Mouse (Mus musculus): ENCODE results near the gene Syt1. TPM values are rescaled to one million over a fixed set of nuclear protein-coding genes. Genes with fewer than 3 reads are reported as not detected.

Syt1 gene
- total RNA-seq, 1 experiment: 0.58 TPM

DNA sequence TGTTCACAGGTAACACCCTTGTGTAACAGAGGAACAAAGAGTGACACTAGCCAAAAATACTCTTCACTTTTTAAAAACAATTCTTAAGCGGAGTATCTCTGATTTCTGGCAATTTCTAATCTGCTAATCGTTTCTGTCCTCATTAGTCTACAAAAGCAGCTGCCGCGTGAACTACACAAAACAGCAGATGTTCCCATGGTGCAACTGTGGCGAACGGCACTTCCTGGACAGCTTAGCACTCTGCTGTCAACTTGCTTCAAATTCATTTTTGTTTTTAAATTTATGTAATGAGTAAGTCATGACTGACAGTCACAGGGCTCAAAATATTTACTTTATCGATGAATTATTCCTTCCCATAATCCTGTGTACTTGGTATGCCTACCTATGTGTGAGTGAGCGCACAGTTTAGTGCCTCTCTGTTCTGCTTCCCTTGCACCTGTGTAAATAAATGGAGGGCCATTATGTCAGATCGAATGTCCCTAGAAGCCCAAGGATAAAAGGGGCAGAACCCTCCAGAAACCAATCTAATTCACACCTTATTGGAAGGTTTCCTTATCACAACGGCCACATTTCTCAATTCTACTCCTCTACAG, 73.8 kb downstream of the Syt1 start:
- H3K4me1 ChIP-seq (ENCODE audit: control insufficient read depth in 2 of 2, insufficient read depth in 2 of 2, low read length in 2 of 2, poor library complexity in 1 of 2): no peaks in the 10 kb centered on the region
- TF ChIP-seq HCFC1 (IDR thresholded peaks at IDR 0.05; ENCODE audit: borderline replicate concordance, insufficient read depth, low read length) (no peak), ZNF384 (IDR thresholded peaks at IDR 0.05; ENCODE audit: low read depth, low read length) (no peak), CHD2 (IDR thresholded peaks at IDR 0.05; ENCODE audit: low read depth, low read length) (no peak), MAFK (IDR thresholded peaks at IDR 0.05; ENCODE audit: insufficient read depth, low read depth, low read length) (no peak), ZC3H11A (IDR thresholded peaks at IDR 0.05; ENCODE audit: borderline replicate concordance, low read depth, low read length) (no peak)
- DNase-seq (ENCODE audit: low read depth, low spot score): no peak
- in situ Hi-C loops (cut with MboI; ENCODE audit: low sequenced_read_pairs in 2 of 2, unreplicated experiment in 2 of 2): no loop called here
- no peaks in the 10 kb centered on the region for H3K9me3 ChIP-seq (ENCODE audit: control insufficient read depth, insufficient read depth, low read depth, low read length)
- H3K4me3 ChIP-seq (ENCODE audit: insufficient read depth in 1 of 2, low read depth in 1 of 2, low read length in 2 of 2, poor library complexity in 1 of 2, severe bottlenecking in 1 of 2): no peak overlapping the region
- no peaks in the 10 kb centered on the region for H3K36me3 ChIP-seq (ENCODE audit: control insufficient read depth, insufficient read depth, low read length, poor library complexity, severe bottlenecking)
- no peak overlapping the region for H3K27ac ChIP-seq (ENCODE audit: insufficient read depth, low read depth, low read length, poor library complexity, severe bottlenecking)
- H3K9ac ChIP-seq (ENCODE audit: insufficient read depth, low read depth, low read length, poor library complexity, severe bottlenecking): no peak overlapping the region

DNA sequence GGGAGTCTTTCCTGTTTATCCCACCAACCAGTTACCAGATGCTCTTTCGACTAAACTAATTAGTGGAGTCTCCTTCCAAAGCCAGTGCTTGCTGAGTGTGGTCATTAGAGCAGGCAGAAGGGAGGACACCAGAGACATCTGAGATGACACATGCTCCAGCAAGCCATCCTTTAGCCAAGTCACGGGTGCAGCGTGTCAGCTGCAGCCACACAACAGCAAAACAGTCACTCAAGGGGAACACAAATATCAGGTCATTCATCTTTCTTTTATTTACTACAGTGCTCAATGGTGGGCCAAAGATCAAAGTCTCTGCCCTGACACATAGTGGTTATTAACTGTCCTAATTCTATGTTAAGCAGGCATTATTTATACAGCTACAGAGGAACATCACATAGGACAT, 80.5 kb downstream of the Syt1 start:
- Histone ChIP-seq H3K9me3 (ENCODE audit: control insufficient read depth, insufficient read depth, low read depth, low read length) (no peaks in the 10 kb centered on the region), H3K27ac (ENCODE audit: insufficient read depth, low read depth, low read length, poor library complexity, severe bottlenecking) (no peak overlapping the region), H3K4me3 (ENCODE audit: insufficient read depth in 1 of 2, low read depth in 1 of 2, low read length in 2 of 2, poor library complexity in 1 of 2, severe bottlenecking in 1 of 2) (no peak overlapping the region), H3K9ac (ENCODE audit: insufficient read depth, low read depth, low read length, poor library complexity, severe bottlenecking) (no peak overlapping the region), H3K4me1 (ENCODE audit: control insufficient read depth in 2 of 2, insufficient read depth in 2 of 2, low read length in 2 of 2, poor library complexity in 1 of 2) (no peaks in the 10 kb centered on the region), H3K36me3 (ENCODE audit: control insufficient read depth, insufficient read depth, low read length, poor library complexity, severe bottlenecking) (no peaks in the 10 kb centered on the region)
- TF ChIP-seq HCFC1 (IDR thresholded peaks at IDR 0.05; ENCODE audit: borderline replicate concordance, insufficient read depth, low read length) (no peak), ZNF384 (IDR thresholded peaks at IDR 0.05; ENCODE audit: low read depth, low read length) (no peak), ZC3H11A (IDR thresholded peaks at IDR 0.05; ENCODE audit: borderline replicate concordance, low read depth, low read length) (no peak), MAFK (IDR thresholded peaks at IDR 0.05; ENCODE audit: insufficient read depth, low read depth, low read length) (no peak), CHD2 (IDR thresholded peaks at IDR 0.05; ENCODE audit: low read depth, low read length) (no peak)
- DNase-seq (ENCODE audit: low read depth, low spot score): no peak
- in situ Hi-C loops (cut with MboI; ENCODE audit: low sequenced_read_pairs in 2 of 2, unreplicated experiment in 2 of 2): no loop called here

GRCm38 (mm10) chr10:108929676-108930075, 81.1 kb downstream of the Syt1 start:
- no peak for DNase-seq (ENCODE audit: low read depth, low spot score)
- H3K4me1 ChIP-seq (ENCODE audit: control insufficient read depth in 2 of 2, insufficient read depth in 2 of 2, low read length in 2 of 2, poor library complexity in 1 of 2): no peaks in the 10 kb centered on the region
- H3K36me3 ChIP-seq (ENCODE audit: control insufficient read depth, insufficient read depth, low read length, poor library complexity, severe bottlenecking): no peaks in the 10 kb centered on the region
- TF ChIP-seq HCFC1 (IDR thresholded peaks at IDR 0.05; ENCODE audit: borderline replicate concordance, insufficient read depth, low read length) (no peak), ZNF384 (IDR thresholded peaks at IDR 0.05; ENCODE audit: low read depth, low read length) (no peak), CHD2 (IDR thresholded peaks at IDR 0.05; ENCODE audit: low read depth, low read length) (no peak), ZC3H11A (IDR thresholded peaks at IDR 0.05; ENCODE audit: borderline replicate concordance, low read depth, low read length) (no peak), MAFK (IDR thresholded peaks at IDR 0.05; ENCODE audit: insufficient read depth, low read depth, low read length) (no peak)
- no peak overlapping the region for H3K4me3 ChIP-seq (ENCODE audit: insufficient read depth in 1 of 2, low read depth in 1 of 2, low read length in 2 of 2, poor library complexity in 1 of 2, severe bottlenecking in 1 of 2)
- H3K27ac ChIP-seq (ENCODE audit: insufficient read depth, low read depth, low read length, poor library complexity, severe bottlenecking): no peak overlapping the region
- no peak overlapping the region for H3K9ac ChIP-seq (ENCODE audit: insufficient read depth, low read depth, low read length, poor library complexity, severe bottlenecking)
- in situ Hi-C loops (cut with MboI; ENCODE audit: low sequenced_read_pairs in 2 of 2, unreplicated experiment in 2 of 2): no loop called here
- no peaks in the 10 kb centered on the region for H3K9me3 ChIP-seq (ENCODE audit: control insufficient read depth, insufficient read depth, low read depth, low read length)

- Histone ChIP-seq H3K36me3 (ENCODE audit: control insufficient read depth, insufficient read depth, low read length, poor library complexity, severe bottlenecking) (no peaks in the 10 kb centered on the region), H3K4me3 (ENCODE audit: insufficient read depth in 1 of 2, low read depth in 1 of 2, low read length in 2 of 2, poor library complexity in 1 of 2, severe bottlenecking in 1 of 2) (no peak overlapping the region)
These were observed 105.5 kb downstream of the Syt1 start for GRCm38 (mm10) chr10:108905264-108905663.

More at GRCm38 (mm10) chr10:108905264-108905663, 105.5 kb downstream of the Syt1 start:
- in situ Hi-C loops (cut with MboI; ENCODE audit: low sequenced_read_pairs in 2 of 2, unreplicated experiment in 2 of 2): no loop called here
- TF ChIP-seq ZNF384 (IDR thresholded peaks at IDR 0.05; ENCODE audit: low read depth, low read length): no peak
- TF ChIP-seq ZC3H11A (IDR thresholded peaks at IDR 0.05; ENCODE audit: borderline replicate concordance, low read depth, low read length): no peak
- TF ChIP-seq CHD2 (IDR thresholded peaks at IDR 0.05; ENCODE audit: low read depth, low read length): no peak
- TF ChIP-seq HCFC1 (IDR thresholded peaks at IDR 0.05; ENCODE audit: borderline replicate concordance, insufficient read depth, low read length): no peak
- TF ChIP-seq MAFK (IDR thresholded peaks at IDR 0.05; ENCODE audit: insufficient read depth, low read depth, low read length): no peak
- Histone ChIP-seq H3K27ac (ENCODE audit: insufficient read depth, low read depth, low read length, poor library complexity, severe bottlenecking) (no peak overlapping the region), H3K9me3 (ENCODE audit: control insufficient read depth, insufficient read depth, low read depth, low read length) (no peaks in the 10 kb centered on the region), H3K4me1 (ENCODE audit: control insufficient read depth in 2 of 2, insufficient read depth in 2 of 2, low read length in 2 of 2, poor library complexity in 1 of 2) (no peaks in the 10 kb centered on the region), H3K9ac (ENCODE audit: insufficient read depth, low read depth, low read length, poor library complexity, severe bottlenecking) (no peak overlapping the region)
- DNase-seq (ENCODE audit: low read depth, low spot score): no peak
